Mouse (Mus musculus) heart, adult 2 months (tissue): ENCODE measurements around the gene Hist1h4a. TPM values are rescaled to one million over a fixed set of nuclear protein-coding genes. Genes with fewer than 3 reads are reported as not detected.

Experiments
- DNase-seq, 2 experiments: peaks; one replicate each; pipeline ENCODE4 v3.0.0; 2021
- H3K27ac ChIP-seq: fragments of 200-600 bp; 2 replicates; pipeline ENCODE4 v1.8.1; 2022
- H3K27me3 ChIP-seq: fragments of 200-500 bp; 2 replicates; pipeline ENCODE4 v1.6.1; 2012; ENCODE audit warnings: mild to moderate bottlenecking, low read length, inconsistent platforms, mixed read lengths; ENCODE audit not compliant: control insufficient read depth, insufficient read depth
- H3K36me3 ChIP-seq: fragments of 200-500 bp; 2 replicates; pipeline ENCODE4 v1.6.1; 2012; ENCODE audit warnings: low read length, inconsistent platforms; ENCODE audit not compliant: control insufficient read depth, insufficient read depth
- H3K4me1 ChIP-seq: fragments of 200-500 bp; 2 replicates; pipeline ENCODE4 v1.6.1; 2011; ENCODE audit warnings: low read length; ENCODE audit not compliant: control insufficient read depth, insufficient read depth
- H3K4me3 ChIP-seq: fragments of 200-600 bp; 2 replicates; pipeline ENCODE4 v1.8.1; 2022
- H3K79me2 ChIP-seq: fragments of 200-500 bp; replicated peaks from 2 replicates; pipeline ENCODE4 v1.6.1; 2012; ENCODE audit warnings: mild to moderate bottlenecking, inconsistent platforms, low read length, moderate library complexity, mixed read lengths; ENCODE audit not compliant: control insufficient read depth, insufficient read depth
- H3K9ac ChIP-seq: fragments of 200-500 bp; 2 replicates; pipeline ENCODE4 v1.6.1; 2012; ENCODE audit warnings: low read depth, mild to moderate bottlenecking, control low read depth, inconsistent platforms, low read length, mixed read lengths
- CTCF ChIP-seq: fragments of 200-600 bp; IDR thresholded peaks from 2 replicates; pipeline ENCODE4 v1.8.1; 2022; ENCODE audit warnings: antibody characterized with exemption, mild to moderate bottlenecking, moderate library complexity
- EP300 ChIP-seq: fragments of 200-500 bp; IDR thresholded peaks from 2 replicates; pipeline ENCODE4 v1.6.1; 2011; ENCODE audit warnings: low read depth, low read length, control low read depth; ENCODE audit not compliant: insufficient read depth
- POLR2A ChIP-seq: fragments of 200-500 bp; IDR thresholded peaks from 2 replicates; pipeline ENCODE4 v1.6.1; 2011; ENCODE audit warnings: mild to moderate bottlenecking, low read depth, low read length, control low read depth; ENCODE audit not compliant: insufficient read depth
- WGBS: fragments of 180-500 bp; shearing (Covaris S2); methylation state at CpG from one replicate; pipeline ENCODE4 v1.1.7; 2018; 5-methylcytosine and 5-hydroxymethylcytosine counted together
- intact Hi-C: fragments of 180-260 bp; cut with DNase I; formaldehyde crosslinking; loops from one replicate; pipeline ENCODE4 v1.15.1; 2025
- polyA plus RNA-seq: library from polyadenylated mRNA; depleted of rRNA; stranded (reverse); fragments of >200 nt; gene quantifications from 2 replicates; pipeline ENCODE4 v1.2.3, GENCODE M21; 2012
- total RNA-seq, 2 experiments: library from RNA; stranded (reverse); gene quantifications; 2 replicates each; pipeline ENCODE4 v1.2.3; 2021

Hist1h4a gene
- total and polyA plus RNA-seq, 3 experiments = 0.47 to 7.2 (median 6.2) TPM

- intact Hi-C loops = loop anchor here (5.0 kb wide), 4 partner anchors 122 to 1702 kb away; partner anchors contain the start of genes Hist1h1e, Hist1h2af, Hist1h2ag and Hist1h2be
- DNase-seq = no peak
- Histone ChIP-seq H3K27me3 (no peaks in the 10 kb centered on the region), H3K36me3 (peaks cover 13% of the 10 kb centered on the region), H3K79me2 (no peaks in the 10 kb centered on the region), H3K4me1 (peaks cover 4% of the 10 kb centered on the region), H3K27ac (no peak overlapping the region), H3K9ac (no peak overlapping the region), H3K4me3 (peak overlapping the region; percentile 56; the same call in 1 of the 2 replicates)
- TF ChIP-seq CTCF = no peak
- no peak for TF ChIP-seq EP300
- no peak for TF ChIP-seq POLR2A
- WGBS = 13% methylated on average over 18 of the region's 36 CpGs
Measured at GRCm38 (mm10) chr13:23744421-23745380, 16.3 kb downstream of the Hist1h4a start.

DNA sequence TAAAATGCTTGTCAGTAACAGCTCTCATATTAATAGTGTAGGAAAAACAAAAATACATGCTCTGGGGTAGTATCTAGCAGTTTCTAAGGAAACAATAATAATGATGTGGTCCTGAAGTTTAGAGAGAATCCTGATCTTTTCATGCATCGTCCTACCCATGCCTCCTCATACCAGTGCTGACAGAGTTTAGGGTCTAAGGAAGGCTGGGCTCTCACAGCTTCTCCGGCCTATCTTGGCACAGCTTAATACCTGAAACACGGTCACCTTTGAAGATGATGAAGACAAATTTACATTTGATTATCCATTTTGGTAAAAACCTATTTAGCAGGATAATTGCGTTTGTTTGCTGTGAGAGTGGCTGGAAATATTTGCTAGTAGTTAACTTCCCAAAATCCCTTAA lies 17.1 kb downstream of the Hist1h4a start:
- Histone ChIP-seq H3K4me1 (peaks cover 4% of the 10 kb centered on the region), H3K79me2 (no peaks in the 10 kb centered on the region), H3K27me3 (no peaks in the 10 kb centered on the region), H3K9ac (no peak overlapping the region), H3K27ac (no peak overlapping the region), H3K4me3 (no peak overlapping the region), H3K36me3 (peaks cover 13% of the 10 kb centered on the region)
- intact Hi-C loops = loop anchor here (5.0 kb wide), 2 partner anchors 162 to 212 kb away; partner anchors contain the start of genes Hist1h2af, Hist1h4d and Hist1h4h
- WGBS = 56% methylated on average over 4 of the region's 4 CpGs
- no peak for TF ChIP-seq CTCF
- TF ChIP-seq EP300 = no peak
- no peak for TF ChIP-seq POLR2A
- no peak for DNase-seq

DNA sequence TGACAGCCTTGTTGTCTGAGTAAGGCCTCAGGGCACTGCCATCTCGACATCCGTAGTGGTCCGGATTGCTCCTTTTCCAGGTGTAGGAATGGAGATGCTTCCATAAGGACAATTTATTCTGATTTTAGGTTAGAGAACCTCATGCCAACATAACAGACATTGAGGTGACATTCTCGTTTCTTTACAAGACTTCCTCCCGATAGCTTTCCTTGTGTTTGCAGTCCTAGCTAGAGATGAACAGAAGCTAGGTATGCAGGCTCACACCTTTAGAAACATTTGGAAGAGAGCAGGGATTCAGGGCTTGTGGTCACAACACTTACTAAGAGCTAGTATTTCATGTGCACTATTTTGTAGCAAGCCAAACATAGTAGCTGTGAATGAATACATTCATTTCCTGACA lies 17.8 kb downstream of the Hist1h4a start:
- WGBS = 83% methylated on average over 5 of the region's 5 CpGs
- H3K27me3 ChIP-seq = no peaks in the 10 kb centered on the region
- no peak overlapping the region for H3K4me3 ChIP-seq
- H3K9ac ChIP-seq = no peak overlapping the region
- TF ChIP-seq CTCF (no peak), POLR2A (no peak), EP300 (no peak)
- DNase-seq = no peak
- H3K79me2 ChIP-seq = no peaks in the 10 kb centered on the region
- peaks cover 4% of the 10 kb centered on the region for H3K4me1 ChIP-seq
- no peak overlapping the region for H3K27ac ChIP-seq
- intact Hi-C loops = loop anchor here (5.0 kb wide), 2 partner anchors 161 to 211 kb away; partner anchors contain the start of genes Hist1h2af, Hist1h4d and Hist1h4h
- peaks cover 13% of the 10 kb centered on the region for H3K36me3 ChIP-seq

GRCm38 (mm10) chr13:23742007-23742406 lies 19.0 kb downstream of the Hist1h4a start:
- intact Hi-C loops = loop anchor here (5.0 kb wide), 2 partner anchors 160 to 210 kb away; partner anchors contain the start of genes Hist1h2af, Hist1h4d and Hist1h4h
- Histone ChIP-seq H3K27me3 (no peaks in the 10 kb centered on the region), H3K4me3 (no peak overlapping the region), H3K79me2 (no peaks in the 10 kb centered on the region), H3K36me3 (peaks cover 18% of the 10 kb centered on the region), H3K4me1 (peaks cover 3% of the 10 kb centered on the region), H3K27ac (no peak overlapping the region), H3K9ac (no peak overlapping the region)
- no peak for DNase-seq
- TF ChIP-seq CTCF (no peak), EP300 (no peak), POLR2A (no peak)

- H3K27me3 ChIP-seq = no peaks in the 10 kb centered on the region
- 58% methylated on average over 5 of the region's 5 CpGs for WGBS
- H3K4me3 ChIP-seq = peak overlapping the region; percentile 89; the same call in 1 of the 2 replicates
- DNase-seq = no peak
- intact Hi-C loops = loop anchor here (5.0 kb wide), 2 partner anchors 159 to 209 kb away; partner anchors contain the start of genes Hist1h2af, Hist1h4d and Hist1h4h
- H3K27ac ChIP-seq = no peak overlapping the region
- H3K4me1 ChIP-seq = peaks cover 2% of the 10 kb centered on the region
- TF ChIP-seq POLR2A = no peak
- no peak for TF ChIP-seq CTCF
- no peak for TF ChIP-seq EP300
- no peak overlapping the region for H3K9ac ChIP-seq
- peaks cover 18% of the 10 kb centered on the region for H3K36me3 ChIP-seq
- no peaks in the 10 kb centered on the region for H3K79me2 ChIP-seq
Measured at GRCm38 (mm10) chr13:23740910-23741309, 20.1 kb downstream of the Hist1h4a start.
